Mouse (Mus musculus): Measurements from ENCODE around the gene Smpdl3b. TPM values are rescaled to one million over a fixed set of nuclear protein-coding genes. Genes with fewer than 3 reads are reported as not detected.

The Smpdl3b gene
- polyA plus RNA-seq, 1 experiment from 2014 or later: 6.7 TPM

GRCm38 (mm10) chr4:132728233-132728632, 28.8 kb downstream of the Smpdl3b start:
- no peak for ATAC-seq (ENCODE audit: insufficient read depth, low FRiP score, low read depth)
- Histone ChIP-seq H3K4me2 (no peak overlapping the region), H3K4me1 (peaks cover 8% of the 10 kb centered on the region; the same call in 1 of the 2 replicates), H3K36me3 (no peaks in the 10 kb centered on the region), H3K9me3 (no peaks in the 10 kb centered on the region), H3K27me3 (replicated peaks) (no peaks in the 10 kb centered on the region), H3K9ac (no peak overlapping the region), H3K4me3 (replicated peaks) (no peak overlapping the region), H3K27ac (no peak overlapping the region)
- WGBS: 86% methylated on average over 8 of the region's 8 CpGs

DNA sequence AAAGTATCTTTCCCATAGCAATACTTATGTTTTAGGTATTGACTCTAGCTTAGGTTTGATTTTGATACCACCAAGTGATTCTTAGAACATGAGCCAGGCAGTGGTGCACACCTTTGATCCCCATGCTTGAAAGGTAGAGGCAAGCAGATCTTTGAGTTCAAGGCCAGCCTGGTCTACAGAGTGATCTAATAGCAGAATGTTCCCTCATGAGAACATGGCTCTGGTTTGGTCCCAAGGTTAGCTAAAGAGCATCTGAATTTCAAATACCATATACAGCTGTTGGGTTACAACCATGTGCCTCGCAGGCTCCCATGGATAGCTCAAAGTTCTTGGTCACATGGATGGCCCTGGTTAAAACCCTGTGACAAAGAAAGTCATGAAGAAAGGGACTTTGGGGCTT, 38.8 kb downstream of the Smpdl3b start:
- peaks cover 29% of the 10 kb centered on the region for H3K36me3 ChIP-seq
- H3K4me3 ChIP-seq (replicated peaks): no peak overlapping the region
- no peak for ATAC-seq (ENCODE audit: insufficient read depth, low FRiP score, low read depth)
- no peaks in the 10 kb centered on the region for H3K4me1 ChIP-seq
- H3K27me3 ChIP-seq (replicated peaks): no peaks in the 10 kb centered on the region
- WGBS: 95% methylated on average over 1 of the region's 1 CpGs
- H3K9me3 ChIP-seq: no peaks in the 10 kb centered on the region
- no peak overlapping the region for H3K4me2 ChIP-seq
- no peak overlapping the region for H3K27ac ChIP-seq
- no peak overlapping the region for H3K9ac ChIP-seq

GRCm38 (mm10) chr4:132713181-132713580, 43.9 kb downstream of the Smpdl3b start:
- Histone ChIP-seq H3K36me3 (peaks cover 58% of the 10 kb centered on the region), H3K4me3 (replicated peaks) (no peak overlapping the region), H3K27me3 (replicated peaks) (no peaks in the 10 kb centered on the region), H3K4me2 (no peak overlapping the region), H3K27ac (no peak overlapping the region), H3K9ac (no peak overlapping the region), H3K4me1 (no peaks in the 10 kb centered on the region), H3K9me3 (no peaks in the 10 kb centered on the region)
- ATAC-seq (ENCODE audit: insufficient read depth, low FRiP score, low read depth): no peak
- 95% methylated on average over 7 of the region's 7 CpGs for WGBS

DNA sequence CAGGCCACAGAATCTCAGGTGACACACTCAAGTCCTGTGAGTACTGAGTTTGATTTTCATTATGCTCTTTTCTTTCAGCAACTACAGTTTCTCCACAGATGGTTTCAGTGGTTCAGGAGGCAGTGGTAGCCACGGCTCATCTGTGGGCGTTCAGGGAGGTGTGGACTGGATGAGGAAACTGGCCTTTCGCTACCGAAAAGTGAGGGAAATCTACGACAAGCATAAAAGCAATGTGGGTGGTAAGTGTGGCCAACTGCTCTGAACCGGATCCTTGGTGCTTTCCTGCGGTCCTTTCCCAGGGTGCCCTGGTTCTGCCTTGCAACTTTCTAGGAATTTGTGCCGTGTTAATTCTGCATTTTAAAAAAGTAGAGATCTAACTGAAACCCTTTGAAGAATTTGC, 50.2 kb downstream of the Smpdl3b start:
- Histone ChIP-seq H3K9ac (no peak overlapping the region), H3K4me1 (no peaks in the 10 kb centered on the region), H3K4me2 (no peak overlapping the region), H3K9me3 (no peaks in the 10 kb centered on the region), H3K27ac (no peak overlapping the region), H3K27me3 (replicated peaks) (no peaks in the 10 kb centered on the region), H3K36me3 (peaks cover 62% of the 10 kb centered on the region), H3K4me3 (replicated peaks) (no peak overlapping the region)
- WGBS: 95% methylated on average over 8 of the region's 8 CpGs
- no peak for ATAC-seq (ENCODE audit: insufficient read depth, low FRiP score, low read depth)

- Histone ChIP-seq H3K4me3 (replicated peaks) (no peak overlapping the region), H3K27ac (no peak overlapping the region), H3K27me3 (replicated peaks) (no peaks in the 10 kb centered on the region), H3K4me2 (no peak overlapping the region), H3K4me1 (no peaks in the 10 kb centered on the region), H3K9ac (no peak overlapping the region), H3K36me3 (peaks cover 37% of the 10 kb centered on the region), H3K9me3 (no peaks in the 10 kb centered on the region)
- ATAC-seq (ENCODE audit: insufficient read depth, low FRiP score, low read depth): no peak
- 96% methylated on average over 5 of the region's 5 CpGs for WGBS
Observed at GRCm38 (mm10) chr4:132702076-132702475, 55.0 kb downstream of the Smpdl3b start.

DNA sequence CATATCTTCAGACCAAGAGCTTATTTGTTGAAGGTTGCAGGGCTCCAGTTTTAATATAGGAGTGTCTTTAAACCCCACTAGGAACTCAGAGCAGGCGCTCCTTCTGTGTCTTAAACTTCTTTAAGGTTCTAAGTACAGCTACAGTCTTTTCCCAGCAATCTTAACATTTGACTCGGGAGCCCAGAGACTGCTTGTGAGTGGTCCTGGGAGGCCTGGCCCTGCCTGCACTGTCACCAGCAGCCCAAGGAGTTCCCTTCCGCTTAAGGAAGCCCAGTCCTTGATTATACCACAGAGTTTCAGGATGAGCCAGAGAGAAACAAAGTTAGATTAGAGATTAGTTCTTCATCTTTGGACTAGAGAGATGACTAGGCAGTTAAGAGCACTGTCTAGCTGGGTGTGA, 63.7 kb downstream of the Smpdl3b start:
- no peak overlapping the region for H3K4me2 ChIP-seq
- no peak overlapping the region for H3K27ac ChIP-seq
- H3K9ac ChIP-seq: no peak overlapping the region
- no peak for ATAC-seq (ENCODE audit: insufficient read depth, low FRiP score, low read depth)
- 93% methylated on average over 3 of the region's 3 CpGs for WGBS
- no peak overlapping the region for H3K4me3 ChIP-seq (replicated peaks)
- H3K36me3 ChIP-seq: peaks cover 24% of the 10 kb centered on the region; the same call in 1 of the 2 replicates
- no peaks in the 10 kb centered on the region for H3K9me3 ChIP-seq
- H3K27me3 ChIP-seq (replicated peaks): no peaks in the 10 kb centered on the region
- H3K4me1 ChIP-seq: no peaks in the 10 kb centered on the region

DNA sequence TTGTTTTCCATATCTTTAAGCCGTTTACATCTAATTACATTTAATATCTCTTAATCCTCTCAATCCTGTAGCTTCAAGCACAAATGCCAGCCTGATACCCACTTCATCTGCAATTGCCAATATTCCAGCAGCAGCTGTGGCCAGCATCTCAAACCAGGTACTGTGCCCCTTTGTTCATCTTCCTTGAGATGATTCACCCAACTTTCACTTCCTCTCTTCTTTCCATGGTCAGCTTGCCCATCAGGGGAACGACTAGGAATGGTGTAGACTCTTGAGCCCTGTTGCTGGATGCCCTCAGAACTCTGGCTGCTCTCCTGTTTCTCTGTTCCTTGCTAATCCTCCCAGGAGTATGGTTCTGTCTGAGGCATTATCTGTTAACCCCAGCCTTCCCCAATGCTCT, 67.4 kb downstream of the Smpdl3b start:
- Histone ChIP-seq H3K9ac (no peak overlapping the region), H3K4me3 (replicated peaks) (no peak overlapping the region), H3K4me2 (no peak overlapping the region), H3K27ac (no peak overlapping the region), H3K36me3 (peaks cover 16% of the 10 kb centered on the region; the same call in 1 of the 2 replicates), H3K9me3 (no peaks in the 10 kb centered on the region), H3K27me3 (replicated peaks) (no peaks in the 10 kb centered on the region), H3K4me1 (no peaks in the 10 kb centered on the region)
- 84% methylated on average over 2 of the region's 2 CpGs for WGBS
- ATAC-seq (ENCODE audit: insufficient read depth, low FRiP score, low read depth): no peak

Other genes starting within 250 kb of the Smpdl3b start
- 14.2 TPM in 2 replicates for gene Sesn2, start 246.8 kb downstream of the Smpdl3b start, polyA plus RNA-seq (2015; fragmentation: Nextera tagmentation; extraction: Ambion mirVana)
- 1,135 and 1,340 TPM in 2 replicates for gene Atpif1, start 223.6 kb downstream of the Smpdl3b start, polyA plus RNA-seq (2015; fragmentation: Nextera tagmentation; extraction: Ambion mirVana)
- 140 and 147 TPM in 2 replicates for gene Dnajc8, start 221.7 kb downstream of the Smpdl3b start, polyA plus RNA-seq (2015; fragmentation: Nextera tagmentation; extraction: Ambion mirVana)
- 1.5 and 1.7 TPM in 2 replicates for gene Ptafr, start 193.2 kb downstream of the Smpdl3b start, polyA plus RNA-seq (2015; fragmentation: Nextera tagmentation; extraction: Ambion mirVana)
- 24.7 and 26.6 TPM in 2 replicates for gene Eya3, start 118.3 kb downstream of the Smpdl3b start, polyA plus RNA-seq (2015; fragmentation: Nextera tagmentation; extraction: Ambion mirVana)
- 3.8 and 4.4 TPM in 2 replicates for gene Xkr8, start 24.7 kb downstream of the Smpdl3b start, polyA plus RNA-seq (2015; fragmentation: Nextera tagmentation; extraction: Ambion mirVana)
- 87.0 and 89.5 TPM in 2 replicates for gene Rpa2, start 11.1 kb upstream of the Smpdl3b start, polyA plus RNA-seq (2015; fragmentation: Nextera tagmentation; extraction: Ambion mirVana)
- gene Themis2, start 39.1 kb upstream of the Smpdl3b start, polyA plus RNA-seq (2015; fragmentation: Nextera tagmentation; extraction: Ambion mirVana): 1.3 and 1.8 TPM in 2 replicates
- gene Ppp1r8, start 85.9 kb upstream of the Smpdl3b start, polyA plus RNA-seq (2015; fragmentation: Nextera tagmentation; extraction: Ambion mirVana): 44.8 and 46.9 TPM in 2 replicates
- gene Stx12, start 127.3 kb upstream of the Smpdl3b start, polyA plus RNA-seq (2015; fragmentation: Nextera tagmentation; extraction: Ambion mirVana): 54.8 and 58.3 TPM in 2 replicates
- 39.3 and 45.5 TPM in 2 replicates for gene Fam76a, start 165.3 kb upstream of the Smpdl3b start, polyA plus RNA-seq (2015; fragmentation: Nextera tagmentation; extraction: Ambion mirVana)
- 1.6 TPM in 2 replicates for gene Fgr, start 216.8 kb upstream of the Smpdl3b start, polyA plus RNA-seq (2015; fragmentation: Nextera tagmentation; extraction: Ambion mirVana)

All from stomach, embryonic 15.5 days (tissue).